Mouse (Mus musculus) ES-Bruce4 (cell line): ENCODE results near the gene Rassf4. TPM values are rescaled to one million over a fixed set of nuclear protein-coding genes. Genes with fewer than 3 reads are reported as not detected.

Source experiments
- H3K27ac ChIP-seq: 2 replicates; pipeline ENCODE4 v1.5.1; 2012; ENCODE audit warnings: low read length, inconsistent platforms; ENCODE audit not compliant: insufficient read depth
- H3K27me3 ChIP-seq: 2 replicates; pipeline ENCODE4 v1.6.1; 2012; ENCODE audit warnings: mild to moderate bottlenecking, low read length, inconsistent platforms; ENCODE audit not compliant: control insufficient read depth, poor library complexity, insufficient read depth, severe bottlenecking
- H3K36me3 ChIP-seq: 2 replicates; pipeline ENCODE4 v1.6.1; 2012; ENCODE audit warnings: inconsistent platforms, mild to moderate bottlenecking, low read length, moderate library complexity; ENCODE audit not compliant: control insufficient read depth, poor library complexity, insufficient read depth, severe bottlenecking
- H3K4me1 ChIP-seq: one replicate; pipeline ENCODE4 v1.8.1; 2011; ENCODE audit warnings: low read length; ENCODE audit not compliant: control insufficient read depth, insufficient read depth
- H3K4me3 ChIP-seq: 2 replicates; pipeline ENCODE4 v1.5.1; 2011; ENCODE audit warnings: low read depth, mild to moderate bottlenecking, low read length
- H3K9ac ChIP-seq: 2 replicates; pipeline ENCODE4 v1.6.1; 2012; ENCODE audit warnings: low read depth, mild to moderate bottlenecking, inconsistent platforms; ENCODE audit not compliant: poor library complexity, severe bottlenecking
- H3K9me3 ChIP-seq: replicated peaks from 2 replicates; pipeline ENCODE4 v1.6.1; 2012; ENCODE audit warnings: mild to moderate bottlenecking, low read length, inconsistent platforms; ENCODE audit not compliant: control insufficient read depth, poor library complexity, insufficient read depth, severe bottlenecking
- CTCF ChIP-seq: IDR thresholded peaks from one replicate; pipeline ENCODE4 v1.8.1; 2011; ENCODE audit warnings: low read depth, low read length
- EP300 ChIP-seq: IDR thresholded peaks from 2 replicates; pipeline ENCODE4 v1.6.1; 2011; ENCODE audit warnings: low read depth, low read length; ENCODE audit not compliant: insufficient read depth
- POLR2A ChIP-seq: IDR thresholded peaks from one replicate; pipeline ENCODE4 v1.8.1; 2011; ENCODE audit warnings: low read length; ENCODE audit not compliant: insufficient read depth
- polyA plus RNA-seq: library from polyadenylated mRNA; stranded (reverse); fragments of >200 nt; gene quantifications from 2 replicates; pipeline ENCODE4 v1.2.4, GENCODE M21; 2011; ENCODE audit warnings: low read depth; ENCODE audit not compliant: missing spikeins, insufficient read depth, insufficient read length

The Rassf4 gene
- polyA plus RNA-seq, 1 experiment: 4.1 TPM

GRCm38 (mm10) chr6:116664031-116664430 is 9.7 kb downstream of the Rassf4 start:
- H3K9me3 ChIP-seq: no peaks in the 10 kb centered on the region
- peaks cover 1% of the 10 kb centered on the region for H3K4me1 ChIP-seq
- H3K36me3 ChIP-seq: no peaks in the 10 kb centered on the region
- H3K27ac ChIP-seq: no peak overlapping the region
- no peak overlapping the region for H3K9ac ChIP-seq
- H3K4me3 ChIP-seq: no peak overlapping the region
- H3K27me3 ChIP-seq: no peaks in the 10 kb centered on the region
- no peak for TF ChIP-seq CTCF
- no peak for TF ChIP-seq EP300
- TF ChIP-seq POLR2A: no peak

- Histone ChIP-seq H3K4me1 (no peaks in the 10 kb centered on the region), H3K27ac (no peak overlapping the region), H3K36me3 (no peaks in the 10 kb centered on the region), H3K9ac (no peak overlapping the region), H3K27me3 (no peaks in the 10 kb centered on the region), H3K4me3 (no peak overlapping the region), H3K9me3 (no peaks in the 10 kb centered on the region)
- no peak for TF ChIP-seq EP300
- no peak for TF ChIP-seq CTCF
Measured at GRCm38 (mm10) chr6:116663364-116663763, 10.4 kb downstream of the Rassf4 start.

GRCm38 (mm10) chr6:116653684-116654454 is 19.9 kb downstream of the Rassf4 start:
- Histone ChIP-seq H3K27me3 (no peaks in the 10 kb centered on the region), H3K9me3 (no peaks in the 10 kb centered on the region), H3K27ac (no peak overlapping the region), H3K4me1 (no peaks in the 10 kb centered on the region), H3K4me3 (no peak overlapping the region), H3K9ac (no peak overlapping the region), H3K36me3 (no peaks in the 10 kb centered on the region)
- TF ChIP-seq CTCF (no peak), EP300 (no peak), POLR2A (no peak)

- H3K27me3 ChIP-seq: no peaks in the 10 kb centered on the region
- H3K4me1 ChIP-seq: no peaks in the 10 kb centered on the region
- no peak overlapping the region for H3K27ac ChIP-seq
- no peak overlapping the region for H3K4me3 ChIP-seq
- no peaks in the 10 kb centered on the region for H3K9me3 ChIP-seq
- TF ChIP-seq POLR2A: no peak
- no peak for TF ChIP-seq CTCF
- TF ChIP-seq EP300: no peak
- no peaks in the 10 kb centered on the region for H3K36me3 ChIP-seq
- H3K9ac ChIP-seq: no peak overlapping the region
Measured at GRCm38 (mm10) chr6:116653191-116653590, 20.6 kb downstream of the Rassf4 start.

- Histone ChIP-seq H3K27me3 (no peaks in the 10 kb centered on the region), H3K36me3 (no peaks in the 10 kb centered on the region), H3K27ac (no peak overlapping the region), H3K9ac (no peak overlapping the region), H3K4me3 (no peak overlapping the region), H3K9me3 (no peaks in the 10 kb centered on the region), H3K4me1 (no peaks in the 10 kb centered on the region)
- TF ChIP-seq POLR2A (no peak), CTCF (no peak), EP300 (no peak)
Measured at GRCm38 (mm10) chr6:116651437-116652118, 22.2 kb downstream of the Rassf4 start.

GRCm38 (mm10) chr6:116650406-116650805 is 23.3 kb downstream of the Rassf4 start, which contains the start of gene Depp1:
TSS of gene Depp1 (plus strand) at chr6:116650609.
- Histone ChIP-seq H3K9me3 (no peaks in the 10 kb centered on the region), H3K27ac (no peak within 1 kb of the TSS), H3K4me3 (no peak within 1 kb of the TSS), H3K27me3 (no peaks in the 10 kb centered on the region), H3K4me1 (no peaks in the 10 kb centered on the region), H3K36me3 (no peaks in the 10 kb centered on the region), H3K9ac (no peak within 1 kb of the TSS)
- no peak for TF ChIP-seq POLR2A
- TF ChIP-seq EP300: no peak
- TF ChIP-seq CTCF: no peak
